Mouse (Mus musculus): ENCODE results near the gene Smyd5.
"Not testable (repeated sequence)": the region's sequence is repeated elsewhere in the genome, so short reads cannot be mapped to it uniquely, and the experiment has no call there.

Gene Smyd5

GRCm38 (mm10) chr6:85450140-85450539, 18.4 kb downstream of the Smyd5 start:
- not testable (repeated sequence) for DNase-seq

- DNase-seq: peak; percentile 97 to 98
These were observed 19.2 kb downstream of the Smyd5 start, which contains the start of gene Cct7 for GRCm38 (mm10) chr6:85450697-85451663. Gene Cct7 (plus strand): TSS chr6:85451514.

- DNase-seq: peak; percentile 95 to 99
These were observed 20.0 kb downstream of the Smyd5 start, which contains the start of gene Pradc1 for GRCm38 (mm10) chr6:85451664-85452410. Gene Pradc1 (minus strand): TSS chr6:85451970.

- no peak for DNase-seq
These were observed 20.5 kb downstream of the Smyd5 start for GRCm38 (mm10) chr6:85452411-85452665.

- no peak for DNase-seq
These were observed 21.0 kb downstream of the Smyd5 start for GRCm38 (mm10) chr6:85452816-85453215.

- DNase-seq: no peak
These were observed 27.8 kb downstream of the Smyd5 start for GRCm38 (mm10) chr6:85459621-85460020.

GRCm38 (mm10) chr6:85465381-85465780, 33.6 kb downstream of the Smyd5 start:
- peak in 1 of 2 experiments; percentile 43 for DNase-seq

GRCm38 (mm10) chr6:85469660-85470430, 38.1 kb downstream of the Smyd5 start:
- no peak for DNase-seq

- DNase-seq: no peak
These were observed 40.2 kb downstream of the Smyd5 start for GRCm38 (mm10) chr6:85471962-85472361.

- no peak for DNase-seq
These were observed 40.8 kb downstream of the Smyd5 start for GRCm38 (mm10) chr6:85472542-85472941.

- no peak for DNase-seq
These were observed 43.8 kb downstream of the Smyd5 start for GRCm38 (mm10) chr6:85475581-85475980.

GRCm38 (mm10) chr6:85477366-85477917, 45.7 kb downstream of the Smyd5 start:
- peak; percentile 32 to 51 for DNase-seq

- DNase-seq: no peak
These were observed 46.6 kb downstream of the Smyd5 start for GRCm38 (mm10) chr6:85478416-85478815.

- DNase-seq: no peak
These were observed 48.2 kb downstream of the Smyd5 start for GRCm38 (mm10) chr6:85479979-85480378.

- no peak for DNase-seq
These were observed 48.9 kb downstream of the Smyd5 start for GRCm38 (mm10) chr6:85480685-85481084.

- DNase-seq: peak; percentile 52 to 65
These were observed 52.3 kb downstream of the Smyd5 start for GRCm38 (mm10) chr6:85483843-85484721.

GRCm38 (mm10) chr6:85485738-85486137, 53.9 kb downstream of the Smyd5 start:
- DNase-seq: no peak

- no peak for DNase-seq
These were observed 56.7 kb downstream of the Smyd5 start for GRCm38 (mm10) chr6:85488510-85488909.

- no peak for DNase-seq
These were observed 57.9 kb downstream of the Smyd5 start for GRCm38 (mm10) chr6:85489717-85490116.

GRCm38 (mm10) chr6:85490252-85490651, 58.5 kb downstream of the Smyd5 start:
- DNase-seq: no peak

GRCm38 (mm10) chr6:85491606-85492005, 59.8 kb downstream of the Smyd5 start:
- DNase-seq: no peak

Data from cerebellum, adult 18-20 months (tissue).